Mouse (Mus musculus) MEL (cell line): ENCODE results near the gene Bag3. TPM values are rescaled to one million over a fixed set of nuclear protein-coding genes. Genes with fewer than 3 reads are reported as not detected.

Experiments used
- DNase-seq: peaks from one replicate; pipeline ENCODE4 v3.0.0; 2011; ENCODE audit warnings: low read depth, low spot score
- H3K27ac ChIP-seq: 2 replicates; pipeline ENCODE4 v1.5.1; 2012; ENCODE audit warnings: low read depth, mild to moderate bottlenecking, control low read depth, low read length, moderate library complexity; ENCODE audit not compliant: control insufficient read depth
- H3K27me3 ChIP-seq, 2 experiments: fragments of 150-350 bp in 1 of 2; sonication (generic) in 1 of 2; 2 replicates each; pipeline ENCODE4 v1.6.1; 2012; ENCODE audit warnings: low read length in 2 of 2, mild to moderate bottlenecking in 2 of 2, improper control_type of control experiment in 1 of 2, moderate library complexity in 1 of 2; ENCODE audit not compliant: insufficient read depth in 2 of 2, control insufficient read depth in 1 of 2
- H3K36me3 ChIP-seq, 2 experiments: 2 replicates each; pipeline ENCODE4 v1.6.1; 2012 to 2014; ENCODE audit warnings: low read length in 2 of 2, improper control_type of control experiment in 1 of 2, inconsistent platforms in 1 of 2, mild to moderate bottlenecking in 1 of 2; ENCODE audit not compliant: insufficient read depth in 2 of 2, control insufficient read depth in 1 of 2
- H3K4me1 ChIP-seq, 2 experiments: fragments of 150-350 bp in 1 of 2; sonication (generic) in 1 of 2; 2 replicates each; pipeline ENCODE4 v1.6.1; 2012; ENCODE audit warnings: low read length in 2 of 2, improper control_type of control experiment in 1 of 2, mild to moderate bottlenecking in 1 of 2; ENCODE audit not compliant: insufficient read depth in 2 of 2, control insufficient read depth in 1 of 2
- H3K4me3 ChIP-seq, 2 experiments: fragments of 150-350 bp in 1 of 2; sonication (generic) in 1 of 2; 2 replicates each; pipeline ENCODE4 v1.5.1; 2012; ENCODE audit warnings: low read depth in 2 of 2, low read length in 2 of 2, mild to moderate bottlenecking in 2 of 2, moderate library complexity in 2 of 2, control low read depth in 1 of 2, improper control_type of control experiment in 1 of 2; ENCODE audit not compliant: control insufficient read depth in 1 of 2, insufficient read depth in 1 of 2
- H3K79me2 ChIP-seq: 2 replicates; pipeline ENCODE4 v1.6.1; 2012; ENCODE audit warnings: mild to moderate bottlenecking, low read length, moderate library complexity; ENCODE audit not compliant: control insufficient read depth, poor library complexity, insufficient read depth
- H3K9ac ChIP-seq: 2 replicates; pipeline ENCODE4 v1.6.1; 2012; ENCODE audit warnings: low read depth, mild to moderate bottlenecking, control low read depth, low read length, moderate library complexity; ENCODE audit not compliant: control insufficient read depth, poor library complexity, severe bottlenecking
- H3K9me3 ChIP-seq: fragments of 150-350 bp; sonication (generic); replicated peaks from 2 replicates; pipeline ENCODE4 v1.6.1; 2012; ENCODE audit warnings: mild to moderate bottlenecking, low read length, improper control_type of control experiment, moderate library complexity; ENCODE audit not compliant: insufficient read depth
- BHLHE40 ChIP-seq: IDR thresholded peaks from 2 replicates; pipeline ENCODE4 v1.6.1; 2012; ENCODE audit warnings: low read depth, mild to moderate bottlenecking, inconsistent platforms, low read length, improper control_type of control experiment, borderline replicate concordance
- CHD1 ChIP-seq: IDR thresholded peaks from 2 replicates; pipeline ENCODE4 v1.6.1; 2012; ENCODE audit warnings: low read depth, mild to moderate bottlenecking, inconsistent platforms, low read length, improper control_type of control experiment
- CHD2 ChIP-seq: IDR thresholded peaks from 2 replicates; pipeline ENCODE4 v1.6.1; 2011; ENCODE audit warnings: low read length, improper control_type of control experiment
- CTCF ChIP-seq, 3 experiments: IDR thresholded peaks in 2 of 3; conservative IDR thresholded peaks in 1 of 3; 2 replicates each; pipeline ENCODE4 v1.5.1; 2011 to 2012; ENCODE audit warnings: low read length in 3 of 3, low read depth in 2 of 3, mild to moderate bottlenecking in 2 of 3, improper control_type of control experiment in 1 of 3, inconsistent platforms in 1 of 3, mixed read lengths in 1 of 3, moderate library complexity in 1 of 3; ENCODE audit not compliant: control insufficient read depth in 1 of 3, insufficient read depth in 1 of 3, poor library complexity in 1 of 3, severe bottlenecking in 1 of 3
- ELF1 ChIP-seq: IDR thresholded peaks from 2 replicates; pipeline ENCODE4 v1.6.1; 2014; ENCODE audit warnings: low read depth, mild to moderate bottlenecking, inconsistent platforms, low read length, improper control_type of control experiment, moderate library complexity
- EP300 ChIP-seq, 2 experiments: IDR thresholded peaks; 2 replicates each; pipeline ENCODE4 v1.6.1; 2011; ENCODE audit warnings: improper control_type of control experiment in 2 of 2, low read length in 2 of 2, low read depth in 1 of 2, mild to moderate bottlenecking in 1 of 2
- ETS1 ChIP-seq: IDR thresholded peaks from 2 replicates; pipeline ENCODE4 v1.6.1; 2012; ENCODE audit warnings: low read depth, mild to moderate bottlenecking, inconsistent platforms, low read length, improper control_type of control experiment, moderate library complexity
- GABPA ChIP-seq: IDR thresholded peaks from 2 replicates; pipeline ENCODE4 v1.6.1; 2012; ENCODE audit warnings: low read depth, mild to moderate bottlenecking, inconsistent platforms, low read length, improper control_type of control experiment, moderate library complexity
- GATA1 ChIP-seq: IDR thresholded peaks from 2 replicates; pipeline ENCODE4 v1.6.1; 2011; ENCODE audit warnings: low read depth, low read length, improper control_type of control experiment
- HCFC1 ChIP-seq: IDR thresholded peaks from 2 replicates; pipeline ENCODE4 v1.6.1; 2012; ENCODE audit warnings: low read depth, mild to moderate bottlenecking, inconsistent platforms, low read length, improper control_type of control experiment, moderate library complexity
- KAT2A ChIP-seq: conservative IDR thresholded peaks from 2 replicates; pipeline ENCODE4 v1.6.1; 2012; ENCODE audit warnings: low read depth, low read length, improper control_type of control experiment, inconsistent platforms
- MXI1 ChIP-seq: IDR thresholded peaks from 2 replicates; pipeline ENCODE4 v1.6.1; 2011; ENCODE audit warnings: mild to moderate bottlenecking, low read depth, low read length, improper control_type of control experiment
- MYC ChIP-seq: IDR thresholded peaks from 2 replicates; pipeline ENCODE4 v1.6.1; 2011; ENCODE audit warnings: low read depth, mild to moderate bottlenecking, low read length, improper control_type of control experiment, moderate library complexity
- NELFE ChIP-seq: IDR thresholded peaks from 2 replicates; pipeline ENCODE4 v1.6.1; 2011; ENCODE audit warnings: low read depth, low read length, improper control_type of control experiment
- POLR2A ChIP-seq, 2 experiments: IDR thresholded peaks; 2 replicates each; pipeline ENCODE4 v1.6.1; 2011 to 2012; ENCODE audit warnings: low read length in 2 of 2, mild to moderate bottlenecking in 2 of 2, control low read depth in 1 of 2, improper control_type of control experiment in 1 of 2, low read depth in 1 of 2, moderate library complexity in 1 of 2; ENCODE audit not compliant: control insufficient read depth in 1 of 2, insufficient read depth in 1 of 2, poor library complexity in 1 of 2
- POLR2AphosphoS2 ChIP-seq: IDR thresholded peaks from 2 replicates; pipeline ENCODE4 v1.6.1; 2011; ENCODE audit warnings: low read length, improper control_type of control experiment
- POLR2AphosphoS5 ChIP-seq: IDR thresholded peaks from 2 replicates; pipeline ENCODE4 v1.6.1; 2012; ENCODE audit warnings: low read depth, borderline replicate concordance, mild to moderate bottlenecking, inconsistent platforms, low read length, moderate library complexity, mixed read lengths
- SMC3 ChIP-seq: IDR thresholded peaks from 2 replicates; pipeline ENCODE4 v1.6.1; 2011; ENCODE audit warnings: low read depth, low read length, improper control_type of control experiment
- TAL1 ChIP-seq: IDR thresholded peaks from 2 replicates; pipeline ENCODE4 v1.6.1; 2012; ENCODE audit warnings: mild to moderate bottlenecking, inconsistent platforms, low read length, moderate library complexity, mixed read lengths
- TBP ChIP-seq: IDR thresholded peaks from 2 replicates; pipeline ENCODE4 v1.8.0; 2011; ENCODE audit warnings: low read depth, low read length, improper control_type of control experiment
- TCF12 ChIP-seq: IDR thresholded peaks from 2 replicates; pipeline ENCODE4 v1.6.1; 2014; ENCODE audit warnings: low read depth, mild to moderate bottlenecking, inconsistent platforms, low read length, improper control_type of control experiment, moderate library complexity
- UBTF ChIP-seq: IDR thresholded peaks from 2 replicates; pipeline ENCODE4 v1.6.1; 2012; ENCODE audit warnings: low read depth, mild to moderate bottlenecking, inconsistent platforms, low read length, improper control_type of control experiment, moderate library complexity, borderline replicate concordance; ENCODE audit not compliant: insufficient read depth
- USF1 ChIP-seq: IDR thresholded peaks from 2 replicates; pipeline ENCODE4 v1.6.1; 2014; ENCODE audit warnings: low read depth, mild to moderate bottlenecking, inconsistent platforms, low read length, improper control_type of control experiment, moderate library complexity
- ZC3H11A ChIP-seq: IDR thresholded peaks from 2 replicates; pipeline ENCODE4 v1.6.1; 2012; ENCODE audit warnings: low read depth, mild to moderate bottlenecking, inconsistent platforms, low read length, improper control_type of control experiment
- ZKSCAN1 ChIP-seq: IDR thresholded peaks from 2 replicates; pipeline ENCODE4 v1.6.1; 2012; ENCODE audit warnings: low read depth, mild to moderate bottlenecking, inconsistent platforms, low read length, improper control_type of control experiment, moderate library complexity
- ZNF384 ChIP-seq: IDR thresholded peaks from 2 replicates; pipeline ENCODE4 v1.6.1; 2012; ENCODE audit warnings: low read depth, mild to moderate bottlenecking, inconsistent platforms, low read length, improper control_type of control experiment
- polyA plus RNA-seq, 2 experiments: library from polyadenylated mRNA; stranded (reverse) in 1 of 2; unstranded in 1 of 2; fragments of >175 nt in 1 of 2; fragments of >200 nt in 1 of 2; gene quantifications; 2 replicates each; pipeline versions ENCODE4 v1.2.1 to v1.2.4; 2012; ENCODE audit warnings: low replicate concordance in 2 of 2, low read depth in 1 of 2; ENCODE audit not compliant: insufficient read length in 2 of 2, insufficient read depth in 1 of 2, missing spikeins in 1 of 2
- total RNA-seq: library from RNA; depleted of rRNA; stranded (reverse); fragments of 300-350 nt; gene quantifications from 2 replicates; pipeline ENCODE4 v1.2.3, GENCODE M21; 2012

The Bag3 gene
- total and polyA plus RNA-seq, 3 experiments, result 5.1 to 13.4 TPM; not detected in 1

DNA sequence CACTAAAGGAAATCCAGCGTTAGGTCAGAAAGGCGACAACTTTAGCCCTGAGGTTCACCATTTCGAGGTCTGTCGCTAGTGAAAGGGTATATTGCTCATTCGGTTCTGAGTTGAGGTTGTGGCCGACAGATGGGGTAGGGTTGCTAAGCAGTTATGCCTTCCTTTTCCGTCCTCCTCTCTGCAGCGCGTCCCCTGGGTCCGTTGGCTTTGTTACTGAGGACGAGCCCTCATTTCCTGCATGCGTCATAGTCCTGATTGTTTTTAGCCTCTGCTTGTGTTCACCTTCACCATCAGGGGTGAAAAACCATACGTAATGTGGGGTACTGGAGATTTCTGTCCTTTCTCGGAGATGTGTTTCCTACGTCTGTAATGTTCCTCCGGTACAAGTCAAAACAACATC lies 17.3 kb downstream of the Bag3 start:
- no peak overlapping the region for H3K27ac ChIP-seq
- H3K79me2 ChIP-seq, result peaks cover 6% of the 10 kb centered on the region
- no peak overlapping the region for H3K4me3 ChIP-seq
- H3K36me3 ChIP-seq, result peaks cover 3 to 12% of the 10 kb centered on the region in 2 experiments
- no peak overlapping the region for H3K9ac ChIP-seq
- TF ChIP-seq ZKSCAN1 (no peak), MYC (no peak), ZNF384 (no peak), TBP (no peak), GATA1 (no peak), KAT2A (no peak), MXI1 (no peak), CHD1 (no peak), TAL1 (no peak), TCF12 (no peak)
- DNase-seq, result no peak
- peaks cover 12 to 15% of the 10 kb centered on the region in 2 experiments for H3K4me1 ChIP-seq
- no peaks in the 10 kb centered on the region for H3K9me3 ChIP-seq
- H3K27me3 ChIP-seq, result no peaks in the 10 kb centered on the region

DNA sequence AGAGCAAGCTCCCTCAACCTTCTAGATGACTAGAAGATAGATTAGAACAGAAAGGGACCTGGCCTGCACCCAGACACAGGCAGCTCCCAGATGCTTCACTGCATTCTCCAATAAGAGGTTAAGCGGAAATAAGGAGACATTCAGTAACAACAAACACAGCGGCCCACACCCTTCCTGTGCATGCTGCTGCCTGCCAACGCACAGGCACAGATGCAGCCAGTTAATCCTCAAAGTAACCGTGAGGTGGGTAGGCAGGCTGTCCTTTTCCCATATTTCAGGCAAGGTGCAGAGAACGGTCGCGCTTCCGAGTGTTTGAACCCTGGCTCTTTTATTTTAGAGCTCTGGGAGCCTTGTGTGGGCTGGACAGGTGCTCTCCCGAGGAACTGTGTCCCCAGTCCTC lies 17.8 kb downstream of the Bag3 start:
- Histone ChIP-seq H3K9me3 (no peaks in the 10 kb centered on the region), H3K27ac (no peak overlapping the region), H3K4me3 (no peak overlapping the region), H3K36me3 (peaks cover 3 to 8% of the 10 kb centered on the region in 2 experiments), H3K79me2 (peaks cover 6% of the 10 kb centered on the region)
- DNase-seq, result no peak
- TF ChIP-seq CTCF (IDR thresholded peaks at IDR 0.05 in 2 of 3, conservative IDR thresholded peaks at IDR 0.05 in 1 of 3; ENCODE audit: control insufficient read depth in 1 of 3, insufficient read depth in 1 of 3, low read depth in 2 of 3, low read length in 3 of 3, poor library complexity in 1 of 3, severe bottlenecking in 1 of 3), result no peak
- TF ChIP-seq USF1, result no peak
- TF ChIP-seq HCFC1, result no peak
- TF ChIP-seq GABPA, result no peak
- no peak for TF ChIP-seq ETS1
- TF ChIP-seq UBTF, result no peak
- no peak for TF ChIP-seq CHD2
- no peak for TF ChIP-seq BHLHE40
- no peak for TF ChIP-seq POLR2AphosphoS2
- TF ChIP-seq EP300 (IDR thresholded peaks at IDR 0.05; ENCODE audit: low read depth in 1 of 2, low read length in 2 of 2), result no peak
- TF ChIP-seq ELF1, result no peak
- no peak for TF ChIP-seq POLR2A (IDR thresholded peaks at IDR 0.05; ENCODE audit: control insufficient read depth in 1 of 2, insufficient read depth in 1 of 2, low read depth in 1 of 2, low read length in 2 of 2, poor library complexity in 1 of 2)
- no peak for TF ChIP-seq POLR2AphosphoS5
- TF ChIP-seq NELFE, result no peak
- no peak for TF ChIP-seq ZC3H11A
- TF ChIP-seq ZNF384, result no peak
- no peak for TF ChIP-seq SMC3
- TF ChIP-seq TAL1, result no peak
- no peak for TF ChIP-seq TCF12
- TF ChIP-seq, all 39 proteins: peak for 0
- Histone ChIP-seq H3K9ac (no peak overlapping the region), H3K4me1 (peaks cover 9 to 13% of the 10 kb centered on the region in 2 experiments), H3K27me3 (no peaks in the 10 kb centered on the region)
